Mouse (Mus musculus): ENCODE measurements at regions not wholly inside any gene's neighbourhood (a gene's known extent, or its start where the extent isn't known, plus 50 kb on each side); places are given as distances from the start of the nearest gene placed in this dataset.

- no peak for TF ChIP-seq CTCF (IDR thresholded peaks at IDR 0.05; ENCODE audit: low read depth, low read length)
- TF ChIP-seq POLR2A (IDR thresholded peaks at IDR 0.05; ENCODE audit: borderline replicate concordance, low read depth, low read length) = no peak
Measured at GRCm38 (mm10) chr3:9200156-9200555, 409.7 kb downstream of the Zfp704 start.

Data from bone marrow macrophage, adult 2 months (primary cell).